Mouse (Mus musculus) ovary, adult 10 weeks (tissue): ENCODE data around the gene Ralgds. TPM values are rescaled to one million over a fixed set of nuclear protein-coding genes. Genes with fewer than 3 reads are reported as not detected.

ENCODE experiments used
- polyA plus RNA-seq: library from polyadenylated mRNA; stranded (reverse); fragments of 350-450 nt; fragmentation: Illumina TruSeq; extraction: RNeasy Lipid Tissue Mini Kit (QIAGEN cat#74804); gene quantifications from one replicate; pipeline ENCODE4 v1.2.3, GENCODE M21; 2014

Ralgds gene
- polyA plus RNA-seq = 5.4 TPM

DNA sequence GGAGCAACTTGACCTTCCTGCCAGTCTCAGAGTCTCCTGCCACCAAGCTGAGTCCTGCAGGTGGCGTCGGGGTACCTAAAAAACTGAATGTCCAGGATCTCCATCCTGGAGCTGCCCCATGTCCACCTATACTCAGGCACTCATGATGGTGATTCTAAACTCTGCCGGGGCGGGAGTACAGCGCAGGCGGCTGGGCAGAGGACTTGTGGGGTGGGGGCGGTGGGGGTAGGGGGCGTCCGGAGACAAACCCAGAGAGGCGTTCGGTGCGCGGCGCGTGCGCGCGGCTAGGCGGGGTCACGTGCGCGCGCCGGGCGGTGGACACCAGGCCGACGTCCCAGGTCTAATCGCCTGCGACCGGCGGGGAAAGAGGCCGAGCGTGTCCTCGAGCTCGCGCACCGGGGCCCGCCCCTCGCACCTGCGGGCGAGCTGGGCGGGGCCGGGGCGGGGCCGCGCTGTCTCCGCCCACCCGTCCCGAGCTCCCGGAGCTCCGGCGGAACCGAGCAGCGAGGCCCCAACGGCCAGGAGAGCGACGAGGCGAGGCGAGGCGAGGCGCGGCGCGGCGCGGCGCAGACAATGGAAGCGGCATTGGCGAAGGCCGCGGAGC is at the start of gene Ralgds:
TSS of gene Ralgds (plus strand) at position 328 of the 604 bp plus-strand sequence.

DNA sequence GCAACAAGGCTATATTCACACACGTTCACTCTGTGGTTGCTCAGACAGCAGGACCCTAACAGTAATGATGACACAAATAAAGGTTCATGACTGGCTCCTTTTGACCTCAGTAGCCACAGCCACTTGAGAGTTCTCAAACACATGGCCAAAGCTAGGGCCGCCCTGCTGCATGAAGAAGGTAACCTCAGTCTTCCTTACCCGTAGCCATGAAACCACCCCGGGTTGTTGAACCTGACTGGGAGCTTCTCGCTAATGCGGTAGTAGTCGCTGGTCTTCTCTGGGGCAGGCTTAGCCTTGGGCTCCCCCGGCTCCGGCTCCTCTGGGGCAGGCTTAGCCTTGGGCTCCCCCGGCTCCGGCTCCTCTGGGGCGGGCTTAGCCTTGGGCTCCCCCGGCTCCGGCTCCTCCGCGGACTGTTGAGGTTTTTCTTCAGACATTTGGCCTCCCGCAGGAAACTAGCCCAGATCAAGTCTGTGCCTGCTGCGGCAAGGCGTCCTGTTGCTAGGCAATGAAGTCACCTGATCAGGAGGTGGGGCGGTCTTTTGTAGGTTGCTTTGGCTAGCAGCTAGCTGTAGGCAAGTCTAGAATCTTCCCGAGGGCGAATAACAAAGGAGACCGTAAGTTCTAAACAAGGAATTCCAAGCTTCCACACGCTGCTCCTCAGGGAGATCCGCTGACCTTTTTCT is 46.9 kb upstream of the Ralgds start, which contains the start of gene 1700007K13Rik:
TSS of gene 1700007K13Rik (minus strand) at position 497 of the 683 bp plus-strand sequence.

DNA sequence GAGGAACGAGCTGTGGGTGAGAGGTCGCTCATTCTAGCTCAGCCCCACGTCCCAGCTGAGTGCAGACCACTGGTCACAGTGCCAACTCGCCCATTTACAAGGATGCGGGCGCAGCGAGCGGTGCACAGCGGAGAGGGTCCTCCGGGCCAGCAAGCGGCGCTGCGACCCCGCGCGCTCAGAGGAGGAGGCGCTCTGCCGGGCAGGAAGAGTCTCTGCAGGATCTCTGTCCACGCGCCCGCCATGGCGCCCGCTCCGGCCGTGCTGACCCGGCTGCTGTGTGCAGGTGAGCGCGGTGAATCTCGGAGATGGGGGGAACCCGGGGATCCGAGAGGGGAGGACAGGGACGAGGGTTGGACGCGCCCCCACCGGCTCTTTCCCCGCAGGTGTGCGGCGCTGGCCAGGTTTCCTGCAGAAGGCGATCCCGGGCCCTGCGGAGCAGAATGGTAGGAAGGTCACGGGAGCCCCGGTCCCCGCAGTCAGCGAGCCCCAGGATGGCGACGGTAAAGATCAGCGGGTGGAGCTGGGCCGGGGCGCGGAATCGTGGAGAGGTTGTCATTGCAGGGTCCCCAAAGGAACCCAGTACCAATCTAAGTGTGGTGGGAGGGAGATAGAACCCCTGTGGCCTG is 45.0 kb upstream of the Ralgds start, which contains the start of gene Mrps2:
TSS of gene Mrps2 (plus strand) at position 207 of the 626 bp plus-strand sequence.

DNA sequence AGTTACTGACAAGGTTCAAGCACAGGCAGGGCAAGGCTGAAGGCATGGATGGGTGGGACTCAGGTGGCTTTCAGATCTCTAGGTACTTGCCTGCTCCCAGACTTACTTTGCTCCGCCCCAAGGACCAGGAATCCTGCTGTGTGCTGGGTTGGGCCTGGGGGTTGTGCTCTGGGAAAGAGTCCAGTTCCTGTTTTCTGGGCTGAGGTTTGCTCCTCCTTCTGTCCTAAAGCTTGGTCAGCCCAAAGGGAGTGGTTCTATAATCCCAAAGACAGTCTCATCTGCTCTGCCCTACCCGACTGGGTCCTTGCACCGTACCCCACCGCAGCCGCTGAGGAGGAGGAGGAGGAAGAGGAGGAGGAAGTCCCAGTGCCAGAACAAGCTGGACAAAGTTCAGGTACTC is 16.3 kb upstream of the Ralgds start, which contains the start of gene Gbgt1:
TSS of gene Gbgt1 (plus strand) at position 221 of the 400 bp plus-strand sequence.

DNA sequence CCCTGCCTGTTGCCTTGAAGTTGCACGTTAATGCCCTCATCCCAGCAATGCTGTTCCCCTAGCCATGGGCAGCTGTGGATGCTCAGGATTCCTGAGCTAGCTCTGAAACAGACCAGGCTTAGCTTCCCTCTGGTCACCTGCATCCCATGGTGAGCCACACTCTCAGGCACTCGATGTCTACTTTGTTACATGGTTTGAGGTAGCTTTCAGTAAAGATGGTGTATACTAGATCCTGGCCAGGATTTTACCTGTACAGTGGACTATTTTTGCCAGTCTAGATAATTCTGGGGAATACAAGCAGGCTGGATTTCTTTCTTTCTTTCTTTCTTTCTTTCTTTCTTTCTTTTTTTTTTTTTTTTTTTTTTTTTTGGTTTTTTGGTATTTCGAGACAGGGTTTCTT is 7.1 kb upstream of the Ralgds start, which contains the start of gene Gm10134:
TSS of gene Gm10134 (plus strand) at position 301 of the 400 bp plus-strand sequence.

DNA sequence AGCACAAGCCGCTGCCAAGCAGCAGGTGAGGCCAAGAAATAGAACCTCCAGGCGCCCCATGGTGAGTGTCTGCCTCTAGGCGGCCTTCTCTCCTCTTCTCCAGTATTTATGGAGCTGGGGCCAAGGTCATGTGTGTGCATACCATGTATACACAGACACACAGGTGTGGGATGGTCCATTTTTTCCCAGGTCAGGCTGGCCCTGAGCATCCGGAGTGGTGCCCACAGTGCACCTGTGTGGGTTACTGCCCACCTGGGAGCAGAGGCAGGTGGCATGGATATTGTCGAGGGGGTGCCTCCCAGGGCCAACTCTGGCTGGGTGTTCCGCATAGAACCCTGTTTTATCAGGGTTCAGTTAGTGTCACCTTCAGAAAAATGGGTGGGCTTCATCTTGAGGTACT is 50.4 kb downstream of the Ralgds start, which contains the start of gene Cel:
TSS of gene Cel (minus strand) at position 101 of the 400 bp plus-strand sequence.

DNA sequence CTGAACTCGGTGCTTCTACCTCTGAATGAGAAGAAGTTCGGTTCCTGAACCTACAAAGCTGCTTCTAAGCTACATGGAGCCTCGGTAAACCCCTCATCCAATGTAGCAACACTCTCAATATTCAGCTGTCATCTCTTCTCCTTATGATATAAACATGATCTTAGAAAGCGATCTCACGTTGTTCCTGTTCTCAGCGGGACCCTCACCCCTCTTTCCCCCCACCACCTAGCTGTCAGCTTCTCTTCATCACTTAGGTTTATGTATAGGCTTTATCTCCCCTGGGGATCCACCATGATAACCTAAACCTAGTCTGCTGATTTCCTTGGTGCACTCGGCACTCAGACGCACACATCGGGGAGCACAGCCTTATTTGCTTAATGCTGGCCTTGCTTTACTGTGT is 70.7 kb downstream of the Ralgds start, which contains the start of gene Gtf3c5:
TSS of gene Gtf3c5 (minus strand) at position 101 of the 400 bp plus-strand sequence.

Other genes starting within 250 kb of the Ralgds start
- gene Ppp1r26, start 66.3 kb upstream of the Ralgds start, polyA plus RNA-seq = 4.8 TPM
- 18.3 TPM for gene 1700007K13Rik, start 46.8 kb upstream of the Ralgds start, polyA plus RNA-seq
- 85.0 TPM for gene Mrps2, start 45.1 kb upstream of the Ralgds start, polyA plus RNA-seq
- not detected for gene Gbgt1, start 16.2 kb upstream of the Ralgds start, polyA plus RNA-seq
- not detected for gene Gm10134, start 7.0 kb upstream of the Ralgds start, polyA plus RNA-seq
- not detected for gene Cel, start 50.3 kb downstream of the Ralgds start, polyA plus RNA-seq
- 3.3 TPM for gene Gtf3c5, start 70.6 kb downstream of the Ralgds start, polyA plus RNA-seq
- not detected for gene Gfi1b, start 108.9 kb downstream of the Ralgds start, polyA plus RNA-seq
- 9.6 TPM for gene Tsc1, start 128.1 kb downstream of the Ralgds start, polyA plus RNA-seq
- gene Spaca9, start 186.6 kb downstream of the Ralgds start, polyA plus RNA-seq = not detected
- 0.48 TPM for gene Ak8, start 187.0 kb downstream of the Ralgds start, polyA plus RNA-seq